Mouse (Mus musculus) spleen, postnatal 0 days (tissue): ENCODE results near the gene Rtp1. TPM values are rescaled to one million over a fixed set of nuclear protein-coding genes. Genes with fewer than 3 reads are reported as not detected.

ENCODE experiments used
- polyA plus RNA-seq: library from polyadenylated mRNA; unstranded; fragments of >200 nt; fragmentation: Nextera tagmentation; extraction: Ambion mirVana; gene quantifications from 2 replicates; pipeline ENCODE4 v1.2.1, GENCODE M21; 2015

Rtp1 gene
- not detected in 2 replicates for polyA plus RNA-seq

GRCm38 (mm10) chr16:23428647-23429319 is at the start of gene Rtp1:
TSS of gene Rtp1 (plus strand) at chr16:23429133.

Other genes starting within 250 kb of the Rtp1 start
- 6.0 and 8.7 TPM in 2 replicates for gene St6gal1, start 204.4 kb upstream of the Rtp1 start, polyA plus RNA-seq
- 21.7 and 39.7 TPM in 2 replicates for gene Rtp4, start 91.2 kb downstream of the Rtp1 start, polyA plus RNA-seq
- gene Masp1, start 91.7 kb downstream of the Rtp1 start, polyA plus RNA-seq, result 0.31 and 0.45 TPM in 2 replicates